Mouse (Mus musculus) myocyte (in vitro differentiated cells): ENCODE measurements at regions not wholly inside any gene's neighbourhood (a gene's known extent, or its start where the extent isn't known, plus 50 kb on each side); places are given as distances from the start of the nearest gene placed in this dataset.

Experiments used
- POLR2A ChIP-seq: IDR thresholded peaks from one replicate; pipeline ENCODE4 v1.6.1; 2011; ENCODE audit warnings: low read depth, mild to moderate bottlenecking, control low read depth, moderate library complexity; ENCODE audit not compliant: insufficient read length
- POLR2AphosphoS2 ChIP-seq: IDR thresholded peaks from one replicate; pipeline ENCODE4 v1.6.1; 2011; ENCODE audit warnings: low read depth, control low read depth; ENCODE audit not compliant: insufficient read length

DNA sequence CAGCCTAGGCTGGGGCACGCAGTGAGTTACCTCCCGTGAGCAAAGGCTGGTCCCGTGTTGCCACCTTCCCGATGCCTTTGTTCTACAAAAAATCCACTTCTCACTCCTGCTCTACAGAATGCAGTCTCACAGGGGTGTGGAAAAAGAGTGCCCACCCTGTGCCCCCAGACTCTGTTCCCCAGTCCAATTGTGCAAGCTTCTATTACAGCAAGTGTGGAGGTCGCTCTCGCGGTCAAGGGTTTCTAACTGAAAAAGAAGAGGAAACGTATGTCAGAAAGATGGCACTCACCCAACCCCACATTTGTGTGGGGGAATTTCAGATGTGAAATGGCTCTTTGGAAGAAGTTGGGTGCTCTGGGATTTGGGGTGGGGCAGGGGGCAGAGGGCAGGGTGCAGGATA, 110.9 kb upstream of the Irf2bp2 start:
- TF ChIP-seq POLR2A = no peak
- no peak for TF ChIP-seq POLR2AphosphoS2
